Mouse (Mus musculus): Measurements from ENCODE around the gene Gm36176.

DNA sequence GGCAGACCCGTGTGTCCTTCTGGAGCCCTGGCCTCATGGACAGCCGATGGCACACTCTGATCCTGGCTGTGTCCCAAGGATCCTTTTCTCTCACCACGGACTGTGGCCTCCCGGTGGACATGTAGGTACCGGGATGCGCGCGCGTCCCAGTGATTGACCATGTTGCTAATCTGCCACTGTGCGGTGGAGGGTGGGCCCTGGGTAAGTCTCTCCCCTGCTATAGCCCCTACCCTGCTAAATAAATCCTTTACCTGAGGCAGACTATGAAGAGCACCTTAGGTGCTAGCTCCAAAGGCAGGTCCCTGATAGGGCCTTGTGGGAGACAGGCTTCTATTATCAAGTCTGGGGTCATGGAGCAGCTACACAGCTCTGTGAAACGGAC, 18.1 kb downstream of the Gm36176 start:
- TF ChIP-seq CTCF (IDR thresholded peaks at IDR 0.05): no peak
- TF ChIP-seq POLR2A (IDR thresholded peaks at IDR 0.05; ENCODE audit: insufficient read depth, low read depth, low read length): no peak

Data from heart, adult 2 months (tissue).